Mouse (Mus musculus) kidney, embryonic 15.5 days (tissue): ENCODE results near the gene Pde4b. TPM values are rescaled to one million over a fixed set of nuclear protein-coding genes. Genes with fewer than 3 reads are reported as not detected.

Experiments
- ATAC-seq: fragments of 200-750 bp; cut with Nextera tagmentation; replicated peaks from 2 replicates; pipeline ENCODE4 v1.8.0; 2017; ENCODE audit warnings: moderate TSS enrichment; ENCODE audit not compliant: low FRiP score
- H3K27ac ChIP-seq: fragments of 300-500 bp; sonication (generic); 2 replicates; pipeline ENCODE4 v1.5.1; 2015; ENCODE audit warnings: mild to moderate bottlenecking, inconsistent platforms
- H3K27me3 ChIP-seq: fragments of 300-500 bp; sonication (generic); 2 replicates; pipeline ENCODE4 v1.6.1; 2015; ENCODE audit warnings: inconsistent platforms
- H3K36me3 ChIP-seq: fragments of 300-500 bp; sonication (generic); 2 replicates; pipeline ENCODE4 v1.6.1; 2015; ENCODE audit warnings: inconsistent platforms
- H3K4me1 ChIP-seq: fragments of 300-500 bp; sonication (generic); 2 replicates; pipeline ENCODE4 v1.6.1; 2015; ENCODE audit warnings: inconsistent platforms
- H3K4me2 ChIP-seq: fragments of 300-500 bp; sonication (generic); 2 replicates; pipeline ENCODE4 v1.6.1; 2015; ENCODE audit warnings: moderate library complexity, mild to moderate bottlenecking, inconsistent platforms
- H3K4me3 ChIP-seq: fragments of 300-500 bp; sonication (generic); replicated peaks from 2 replicates; pipeline ENCODE4 v1.5.1; 2015; ENCODE audit warnings: mild to moderate bottlenecking, inconsistent platforms
- H3K9ac ChIP-seq: fragments of 300-500 bp; sonication (generic); 2 replicates; pipeline ENCODE4 v1.6.1; 2015; ENCODE audit warnings: mild to moderate bottlenecking, inconsistent platforms
- H3K9me3 ChIP-seq: fragments of 300-500 bp; sonication (generic); replicated peaks from 2 replicates; pipeline ENCODE4 v1.6.1; 2016; ENCODE audit warnings: inconsistent platforms
- WGBS: fragments of 180-500 bp; shearing (Covaris S2); methylation state at CpG from one replicate; pipeline ENCODE4 v1.1.7; 2015; ENCODE audit warnings: mixed read lengths; 5-methylcytosine and 5-hydroxymethylcytosine counted together
- polyA plus RNA-seq: library from polyadenylated mRNA; unstranded; fragments of >200 nt; fragmentation: Nextera tagmentation; extraction: Ambion mirVana; gene quantifications from 2 replicates; pipeline ENCODE4 v1.2.1, GENCODE M21; 2015

Gene Pde4b
- polyA plus RNA-seq, 1 experiment from 2014 or later: 13.6 TPM

DNA sequence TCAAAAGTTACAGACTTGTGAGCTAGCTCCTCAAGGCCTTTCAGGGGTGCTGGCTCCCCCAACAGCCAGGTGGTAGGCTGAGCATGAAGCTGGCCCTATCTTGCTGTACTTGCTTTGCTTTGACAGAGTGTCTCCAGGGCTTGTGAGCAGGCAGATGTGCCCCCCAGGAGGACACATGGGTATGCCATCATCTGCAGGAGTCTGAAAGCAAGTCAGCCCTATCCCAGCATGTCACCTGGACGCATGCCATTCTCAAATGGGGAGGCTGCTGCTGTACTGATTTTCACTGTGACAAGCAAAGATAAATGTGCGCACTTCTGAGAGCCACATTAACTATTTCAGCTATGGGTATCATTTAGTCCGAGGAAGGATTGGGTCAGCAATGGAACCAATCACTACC is 507.2 kb downstream of the Pde4b start:
- Histone ChIP-seq H3K4me1 (peaks cover 8% of the 10 kb centered on the region), H3K9me3 (no peaks in the 10 kb centered on the region), H3K4me3 (no peak overlapping the region), H3K27me3 (no peaks in the 10 kb centered on the region), H3K36me3 (peaks cover 26% of the 10 kb centered on the region), H3K9ac (no peak overlapping the region), H3K27ac (no peak overlapping the region), H3K4me2 (no peak overlapping the region)
- no peak for ATAC-seq
- WGBS: 90% methylated on average over 3 of the region's 3 CpGs

GRCm38 (mm10) chr4:102603968-102604367 is 516.6 kb downstream of the Pde4b start:
- peak; percentile 86; the same call in 1 of the 2 replicates for ATAC-seq
- 35% methylated on average over 3 of the region's 3 CpGs for WGBS
- H3K4me2 ChIP-seq: no peak overlapping the region
- H3K4me3 ChIP-seq: no peak overlapping the region
- no peaks in the 10 kb centered on the region for H3K4me1 ChIP-seq
- peak overlapping the region; percentile 82; the same call in 1 of the 2 replicates for H3K27ac ChIP-seq
- no peaks in the 10 kb centered on the region for H3K9me3 ChIP-seq
- H3K27me3 ChIP-seq: no peaks in the 10 kb centered on the region
- no peak overlapping the region for H3K9ac ChIP-seq
- peaks cover 28% of the 10 kb centered on the region for H3K36me3 ChIP-seq

- H3K27me3 ChIP-seq: no peaks in the 10 kb centered on the region
- H3K9me3 ChIP-seq: no peaks in the 10 kb centered on the region
- peak overlapping the region; percentile 82 for H3K27ac ChIP-seq
- no peaks in the 10 kb centered on the region for H3K4me1 ChIP-seq
- no peak overlapping the region for H3K4me2 ChIP-seq
- ATAC-seq: no peak
- 93% methylated on average over 8 of the region's 8 CpGs for WGBS
- peaks cover 22% of the 10 kb centered on the region for H3K36me3 ChIP-seq
- no peak overlapping the region for H3K9ac ChIP-seq
- H3K4me3 ChIP-seq: no peak overlapping the region
Measured at GRCm38 (mm10) chr4:102605231-102605630, 517.9 kb downstream of the Pde4b start.

DNA sequence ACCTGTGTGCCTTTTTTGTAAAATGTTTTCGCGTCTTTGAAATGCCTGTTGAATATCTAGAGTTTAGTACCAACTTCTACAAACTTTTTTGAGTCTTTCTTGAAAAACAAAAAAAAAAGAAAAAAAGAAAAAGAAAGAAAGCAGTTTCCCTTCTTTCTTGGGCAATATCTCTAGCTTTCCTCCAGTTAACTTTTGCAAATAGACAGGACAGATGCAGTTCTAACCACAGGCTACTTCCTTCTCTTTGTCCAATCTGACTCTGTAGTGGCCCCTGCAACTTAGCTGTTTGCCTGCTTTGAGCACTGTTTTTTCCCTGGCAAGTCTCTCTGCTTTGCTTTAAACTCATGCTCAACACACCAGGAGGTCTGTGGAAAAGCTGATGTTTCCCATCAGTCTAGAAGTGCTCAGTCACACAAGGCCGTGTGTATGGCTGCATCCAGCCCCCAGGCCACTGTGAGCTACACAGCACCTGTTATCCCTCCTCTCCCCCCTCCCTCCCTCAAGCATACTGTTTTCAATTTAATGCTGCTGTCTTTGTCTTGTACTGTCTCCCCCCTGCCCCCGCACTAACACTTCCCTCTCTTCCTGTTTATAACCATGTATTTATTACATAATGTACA is 518.5 kb downstream of the Pde4b start:
- ATAC-seq: no peak
- no peak overlapping the region for H3K4me3 ChIP-seq
- H3K9ac ChIP-seq: no peak overlapping the region
- H3K27me3 ChIP-seq: no peaks in the 10 kb centered on the region
- no peaks in the 10 kb centered on the region for H3K9me3 ChIP-seq
- 84% methylated on average over 4 of the region's 4 CpGs for WGBS
- no peak overlapping the region for H3K4me2 ChIP-seq
- peaks cover 22% of the 10 kb centered on the region for H3K36me3 ChIP-seq
- no peak overlapping the region for H3K27ac ChIP-seq
- no peaks in the 10 kb centered on the region for H3K4me1 ChIP-seq

GRCm38 (mm10) chr4:102606825-102607224 is 519.5 kb downstream of the Pde4b start:
- Histone ChIP-seq H3K4me3 (no peak overlapping the region), H3K9ac (no peak overlapping the region), H3K4me2 (no peak overlapping the region), H3K27me3 (no peaks in the 10 kb centered on the region), H3K36me3 (peaks cover 19% of the 10 kb centered on the region), H3K9me3 (no peaks in the 10 kb centered on the region), H3K27ac (no peak overlapping the region), H3K4me1 (no peaks in the 10 kb centered on the region)
- WGBS: 80% methylated on average over 8 of the region's 8 CpGs
- no peak for ATAC-seq

DNA sequence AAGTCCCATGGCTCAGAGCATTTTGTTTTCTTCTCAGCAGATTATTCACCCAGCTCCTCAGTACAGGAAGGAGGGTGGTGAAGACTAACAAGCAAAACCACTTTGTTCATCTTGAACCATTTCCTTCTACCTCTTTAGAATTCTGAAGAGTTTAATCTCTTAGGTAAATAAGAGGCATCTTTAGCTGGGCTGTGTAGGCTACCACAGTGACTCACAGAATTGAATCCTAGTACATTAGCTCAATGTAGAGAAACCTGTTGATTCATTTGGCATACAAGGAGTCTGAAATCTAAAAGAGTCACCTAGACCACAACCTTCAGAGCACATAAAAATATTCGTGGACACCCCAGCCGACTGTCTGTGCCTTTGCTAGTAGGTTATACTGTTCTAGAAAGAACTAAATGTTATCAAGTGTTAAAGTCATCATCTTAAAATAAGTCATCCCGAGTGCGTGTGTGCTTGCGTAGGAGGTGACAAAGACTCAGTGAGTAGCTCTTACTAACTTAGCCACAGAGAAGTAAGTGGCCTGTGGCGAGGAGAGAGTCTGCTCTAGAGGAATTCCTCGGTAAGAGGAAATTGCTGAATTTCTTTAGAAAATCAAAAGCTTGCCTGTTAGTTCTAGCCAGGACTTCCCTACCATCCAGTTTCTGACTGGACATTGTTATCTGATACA is 520.5 kb downstream of the Pde4b start:
- Histone ChIP-seq H3K4me2 (no peak overlapping the region), H3K27ac (no peak overlapping the region), H3K4me1 (no peaks in the 10 kb centered on the region), H3K9me3 (no peaks in the 10 kb centered on the region), H3K9ac (no peak overlapping the region), H3K4me3 (no peak overlapping the region), H3K27me3 (no peaks in the 10 kb centered on the region), H3K36me3 (peaks cover 9% of the 10 kb centered on the region)
- no peak for ATAC-seq
- WGBS: 83% methylated on average over 7 of the region's 7 CpGs

- H3K9ac ChIP-seq: no peak overlapping the region
- no peak for ATAC-seq
- WGBS: 88% methylated on average over 4 of the region's 4 CpGs
Measured at GRCm38 (mm10) chr4:102612596-102612995, 525.3 kb downstream of the Pde4b start.

DNA sequence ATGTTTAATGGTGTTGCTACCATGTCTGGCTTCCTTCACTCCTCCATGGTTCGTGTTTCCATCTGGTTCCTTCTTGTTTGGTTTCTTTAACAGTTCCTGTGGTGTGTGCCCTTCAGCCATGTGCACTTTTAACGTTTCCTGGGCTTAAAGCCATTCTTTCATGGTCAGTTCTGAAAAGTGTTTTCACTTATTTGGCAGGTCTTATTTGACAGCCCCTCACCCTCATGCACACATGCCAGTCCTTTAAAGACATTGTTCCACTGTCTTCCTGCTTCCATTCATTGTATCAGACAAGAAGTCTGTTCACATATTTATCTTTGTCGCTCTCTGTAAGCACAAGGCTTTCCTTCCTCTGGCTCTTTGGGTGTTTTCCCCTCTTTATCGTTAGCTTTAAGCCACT is 530.4 kb downstream of the Pde4b start:
- Histone ChIP-seq H3K27me3 (no peaks in the 10 kb centered on the region), H3K4me3 (no peak overlapping the region), H3K27ac (no peak overlapping the region), H3K4me2 (no peak overlapping the region), H3K36me3 (no peaks in the 10 kb centered on the region), H3K9me3 (no peaks in the 10 kb centered on the region), H3K4me1 (no peaks in the 10 kb centered on the region), H3K9ac (no peak overlapping the region)
- ATAC-seq: no peak
- 69% methylated on average over 4 of the region's 4 CpGs for WGBS

More at GRCm38 (mm10) chr4:102612596-102612995, 525.3 kb downstream of the Pde4b start:
- Histone ChIP-seq H3K4me2 (no peak overlapping the region), H3K9me3 (no peaks in the 10 kb centered on the region), H3K27me3 (no peaks in the 10 kb centered on the region), H3K4me1 (no peaks in the 10 kb centered on the region), H3K36me3 (no peaks in the 10 kb centered on the region), H3K4me3 (no peak overlapping the region), H3K27ac (no peak overlapping the region)

DNA sequence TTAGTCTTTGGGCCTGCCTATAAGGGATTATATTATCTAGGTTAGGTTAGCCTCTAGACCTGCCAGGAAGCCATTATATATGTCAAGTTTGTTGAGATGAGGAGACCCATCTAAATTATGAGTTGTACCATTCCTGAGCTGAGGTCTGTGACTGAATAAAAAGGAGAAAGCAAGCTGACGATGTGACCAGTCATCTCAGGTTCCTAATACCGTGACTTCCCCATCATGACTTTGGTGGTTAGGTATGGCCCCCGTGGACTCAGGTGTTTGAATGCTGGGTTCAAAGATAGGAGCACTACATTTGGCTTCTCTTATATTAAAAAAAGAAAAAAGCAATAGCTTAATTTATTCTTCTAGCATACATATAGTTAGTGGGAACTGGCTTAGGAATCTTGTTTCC is 531.3 kb downstream of the Pde4b start:
- no peak for ATAC-seq
- Histone ChIP-seq H3K9me3 (no peaks in the 10 kb centered on the region), H3K27ac (no peak overlapping the region), H3K27me3 (no peaks in the 10 kb centered on the region), H3K4me1 (no peaks in the 10 kb centered on the region), H3K36me3 (no peaks in the 10 kb centered on the region), H3K4me2 (no peak overlapping the region), H3K4me3 (no peak overlapping the region), H3K9ac (no peak overlapping the region)
- 92% methylated on average over 3 of the region's 3 CpGs for WGBS

DNA sequence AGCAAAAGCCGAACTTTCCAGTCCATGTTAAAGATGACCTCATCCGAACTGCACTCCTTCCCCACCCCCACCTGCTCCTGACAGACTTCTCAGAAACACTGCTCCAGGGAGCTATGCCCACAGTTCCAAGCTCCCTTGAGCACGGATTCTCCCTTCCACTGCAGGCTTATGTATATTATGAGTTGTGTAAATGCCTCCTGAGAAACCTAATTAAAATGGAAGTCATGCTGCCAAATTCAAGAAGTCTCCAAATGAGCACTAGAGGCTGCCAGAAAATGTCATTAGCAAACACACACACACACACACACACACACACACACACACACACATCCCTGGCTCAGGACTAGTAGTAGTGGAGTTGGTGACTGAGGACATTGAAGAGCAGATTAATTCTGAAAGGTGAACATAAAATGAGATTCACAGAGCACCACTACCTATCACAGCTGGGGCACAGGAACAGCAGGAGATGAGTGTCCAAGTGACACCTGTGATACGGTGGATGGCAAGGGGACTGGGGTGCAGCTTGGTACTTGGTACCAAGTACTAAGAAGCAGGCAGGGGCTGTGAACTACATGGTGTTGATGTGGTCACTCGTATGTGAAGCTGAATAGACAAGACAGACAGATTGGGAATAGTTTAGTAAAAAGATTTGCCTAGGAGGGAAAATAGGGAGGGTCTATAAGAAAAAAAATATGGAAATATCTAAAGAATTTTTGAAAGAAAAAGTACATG is 533.0 kb downstream of the Pde4b start:
- H3K27me3 ChIP-seq: no peaks in the 10 kb centered on the region
- H3K4me2 ChIP-seq: no peak overlapping the region
- H3K9ac ChIP-seq: no peak overlapping the region
- no peak overlapping the region for H3K27ac ChIP-seq
- no peaks in the 10 kb centered on the region for H3K4me1 ChIP-seq
- H3K36me3 ChIP-seq: no peaks in the 10 kb centered on the region
- 66% methylated on average over 5 of the region's 5 CpGs for WGBS
- no peaks in the 10 kb centered on the region for H3K9me3 ChIP-seq
- H3K4me3 ChIP-seq: no peak overlapping the region
- ATAC-seq: no peak

GRCm38 (mm10) chr4:102621120-102621519 is 533.8 kb downstream of the Pde4b start:
- Histone ChIP-seq H3K36me3 (no peaks in the 10 kb centered on the region), H3K27ac (no peak overlapping the region), H3K9ac (no peak overlapping the region), H3K4me1 (no peaks in the 10 kb centered on the region), H3K27me3 (no peaks in the 10 kb centered on the region), H3K4me3 (no peak overlapping the region), H3K9me3 (no peaks in the 10 kb centered on the region), H3K4me2 (no peak overlapping the region)
- no peak for ATAC-seq
- WGBS: 92% methylated on average over 2 of the region's 2 CpGs

DNA sequence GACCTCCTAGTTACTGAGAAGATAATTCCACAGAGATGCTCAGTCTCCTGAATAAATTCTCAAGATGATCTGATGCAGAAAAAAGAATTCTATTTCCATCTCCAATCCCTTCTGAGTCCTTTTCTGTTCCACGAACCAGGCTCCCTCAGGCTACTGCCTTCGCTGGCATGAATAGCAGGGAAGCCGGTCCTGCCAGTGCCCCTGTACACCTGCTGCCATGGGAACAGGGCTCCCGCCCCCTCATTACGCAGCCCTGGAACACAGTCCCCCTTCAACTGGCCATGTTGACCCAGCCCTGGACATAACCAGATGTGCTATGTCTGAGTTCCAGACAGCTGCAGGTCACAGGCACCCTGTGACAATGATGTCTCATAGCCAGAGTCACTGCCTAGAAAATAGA is 535.6 kb downstream of the Pde4b start:
- no peak overlapping the region for H3K27ac ChIP-seq
- H3K9me3 ChIP-seq: no peaks in the 10 kb centered on the region
- WGBS: 68% methylated on average over 5 of the region's 5 CpGs
- no peaks in the 10 kb centered on the region for H3K27me3 ChIP-seq
- no peak overlapping the region for H3K4me2 ChIP-seq
- H3K36me3 ChIP-seq: no peaks in the 10 kb centered on the region
- H3K4me3 ChIP-seq: no peak overlapping the region
- ATAC-seq: no peak
- H3K4me1 ChIP-seq: no peaks in the 10 kb centered on the region
- no peak overlapping the region for H3K9ac ChIP-seq
